Mouse (Mus musculus): ENCODE data around the gene Aebp1. TPM values are rescaled to one million over a fixed set of nuclear protein-coding genes. Genes with fewer than 3 reads are reported as not detected.

Gene Aebp1
- total RNA-seq, 2 experiments from 2014 or later, result 16.4 to 26.9 TPM

Other genes with a start within 250 kb of the Aebp1 start
- gene Mrps24, start 146.3 kb upstream of the Aebp1 start, total RNA-seq (2021), result 100 to 1,000 TPM; 152 to 158 TPM
- 10 to 100 TPM; 58.9 to 59.4 TPM for gene Urgcp, start 99.6 kb upstream of the Aebp1 start, total RNA-seq (2021)
- 10 to 100 TPM; 29.3 to 31.6 TPM for gene Dbnl, start 73.5 kb upstream of the Aebp1 start, total RNA-seq (2021)
- gene Pgam2, start 58.2 kb upstream of the Aebp1 start, total RNA-seq (2021), result 1,000 to 10,000 TPM in 1 of 2 experiments, 100 to 1,000 TPM in 1; 827 to 1,050 TPM
- 1 to 10 TPM; 1.7 to 3.3 TPM for gene Polm, start 23.9 kb upstream of the Aebp1 start, total RNA-seq (2021)
- gene Pold2, start 16.3 kb downstream of the Aebp1 start, total RNA-seq (2021), result 10 to 100 TPM; 35.4 to 40.6 TPM
- 100 to 1,000 TPM; 602 to 633 TPM for gene Myl7, start 36.8 kb downstream of the Aebp1 start, total RNA-seq (2021)
- 10 to 100 TPM; 15.4 to 18.5 TPM for gene Gck, start 88.1 kb downstream of the Aebp1 start, total RNA-seq (2021)
- 10 to 100 TPM; 59.5 to 71.5 TPM for gene Ykt6, start 93.7 kb downstream of the Aebp1 start, total RNA-seq (2021)
- gene Camk2b, start 204.4 kb downstream of the Aebp1 start, total RNA-seq (2021), result 1 to 10 TPM; 7.2 to 8.1 TPM